Mouse (Mus musculus) midbrain, embryonic 12.5 days (tissue): ENCODE results near the gene Usp34. TPM values are rescaled to one million over a fixed set of nuclear protein-coding genes. Genes with fewer than 3 reads are reported as not detected.
"Not testable (repeated sequence)": the region's sequence is repeated elsewhere in the genome, so short reads cannot be mapped to it uniquely, and the experiment has no call there.

Source experiments
- ATAC-seq: fragments of 200-750 bp; cut with Nextera tagmentation; 2 replicates; pipeline ENCODE4 v1.8.0; 2017; ENCODE audit warnings: low read depth, moderate TSS enrichment, moderate library complexity; ENCODE audit not compliant: low FRiP score
- H3K27ac ChIP-seq: fragments of 300-500 bp; sonication (generic); replicated peaks from 2 replicates; pipeline ENCODE4 v1.5.1; 2016; ENCODE audit warnings: mild to moderate bottlenecking
- H3K27me3 ChIP-seq: fragments of 300-500 bp; sonication (generic); 2 replicates; pipeline ENCODE4 v1.6.1; 2016; ENCODE audit warnings: mild to moderate bottlenecking
- H3K36me3 ChIP-seq: fragments of 300-500 bp; sonication (generic); 2 replicates; pipeline ENCODE4 v1.6.1; 2016
- H3K4me1 ChIP-seq: fragments of 300-500 bp; sonication (generic); 2 replicates; pipeline ENCODE4 v1.6.1; 2016
- H3K4me2 ChIP-seq: fragments of 300-500 bp; sonication (generic); replicated peaks from 2 replicates; pipeline ENCODE4 v1.6.1; 2016; ENCODE audit warnings: mild to moderate bottlenecking, moderate library complexity
- H3K4me3 ChIP-seq: fragments of 300-500 bp; sonication (generic); 2 replicates; pipeline ENCODE4 v1.5.1; 2016; ENCODE audit warnings: mild to moderate bottlenecking
- H3K9ac ChIP-seq: fragments of 300-500 bp; sonication (generic); replicated peaks from 2 replicates; pipeline ENCODE4 v1.6.1; 2016; ENCODE audit warnings: mild to moderate bottlenecking, moderate library complexity
- H3K9me3 ChIP-seq: fragments of 300-500 bp; sonication (generic); 2 replicates; pipeline ENCODE4 v1.6.1; 2016; ENCODE audit warnings: mild to moderate bottlenecking
- WGBS: fragments of 180-500 bp; shearing (Covaris S2); methylation state at CpG from one replicate; pipeline ENCODE4 v1.1.7; 2016; 5-methylcytosine and 5-hydroxymethylcytosine counted together
- polyA plus RNA-seq: library from polyadenylated mRNA; unstranded; fragments of >200 nt; fragmentation: Nextera tagmentation; extraction: Ambion mirVana; gene quantifications from 2 replicates; pipeline ENCODE4 v1.2.1, GENCODE M21; 2016

The Usp34 gene
- polyA plus RNA-seq, 1 experiment from 2014 or later = 36.5 TPM

DNA sequence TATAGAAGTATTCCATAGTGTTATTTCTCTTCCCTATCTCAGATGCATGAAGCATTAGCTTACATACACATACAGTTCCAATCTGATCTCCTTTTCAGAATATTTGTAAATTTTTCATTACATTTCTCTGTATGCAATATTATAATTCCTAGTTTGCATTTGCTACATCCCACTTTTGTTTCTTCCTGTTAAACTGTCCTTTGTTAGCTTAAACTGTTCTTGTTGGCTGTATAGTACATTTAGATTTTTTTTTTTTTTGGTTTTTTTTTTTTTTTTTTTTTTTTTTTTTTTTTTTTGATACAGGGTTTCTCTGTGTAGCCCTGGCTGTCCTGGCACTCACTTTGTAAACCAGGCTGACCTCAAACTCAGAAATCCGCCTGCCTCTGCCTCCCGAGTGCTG is 159.2 kb downstream of the Usp34 start:
- ATAC-seq = not testable (repeated sequence)

DNA sequence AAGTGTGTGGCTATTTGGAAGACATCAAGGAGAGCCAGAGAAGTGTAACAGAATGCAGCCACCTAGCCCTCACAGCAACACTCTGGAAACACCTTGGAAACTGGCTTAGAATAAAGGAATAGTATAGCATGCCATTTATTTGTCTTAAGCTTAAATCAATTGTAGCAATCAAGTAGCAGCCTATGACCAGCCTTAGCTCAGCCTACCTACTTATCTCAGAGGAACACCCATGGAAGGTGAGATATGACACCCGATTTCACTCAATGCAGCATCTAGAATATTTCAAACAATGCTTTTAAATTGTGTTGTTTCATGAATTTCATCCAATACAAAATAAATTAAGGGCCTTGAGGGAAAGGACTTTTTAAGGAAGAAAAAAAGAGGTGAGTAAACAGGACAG is 183.3 kb downstream of the Usp34 start:
- H3K9me3 ChIP-seq = no peaks in the 10 kb centered on the region
- no peak overlapping the region for H3K4me3 ChIP-seq
- H3K36me3 ChIP-seq = peaks cover 88% of the 10 kb centered on the region
- ATAC-seq = no peak
- no peak overlapping the region for H3K27ac ChIP-seq
- H3K9ac ChIP-seq = no peak overlapping the region
- no peak overlapping the region for H3K4me2 ChIP-seq
- 90% methylated on average over 1 of the region's 1 CpGs for WGBS
- peaks cover under 1% of the 10 kb centered on the region for H3K4me1 ChIP-seq
- H3K27me3 ChIP-seq = no peaks in the 10 kb centered on the region

More for the DNA sequence above, 159.2 kb downstream of the Usp34 start:
- H3K4me1 ChIP-seq, H3K4me2 ChIP-seq, H3K4me3 ChIP-seq, H3K27ac ChIP-seq, H3K27me3 ChIP-seq, H3K9ac ChIP-seq, H3K9me3 ChIP-seq: not testable (repeated sequence)
- WGBS = 97% methylated on average over 2 of the region's 2 CpGs
- H3K36me3 ChIP-seq = peaks cover 40% of the 10 kb centered on the region

DNA sequence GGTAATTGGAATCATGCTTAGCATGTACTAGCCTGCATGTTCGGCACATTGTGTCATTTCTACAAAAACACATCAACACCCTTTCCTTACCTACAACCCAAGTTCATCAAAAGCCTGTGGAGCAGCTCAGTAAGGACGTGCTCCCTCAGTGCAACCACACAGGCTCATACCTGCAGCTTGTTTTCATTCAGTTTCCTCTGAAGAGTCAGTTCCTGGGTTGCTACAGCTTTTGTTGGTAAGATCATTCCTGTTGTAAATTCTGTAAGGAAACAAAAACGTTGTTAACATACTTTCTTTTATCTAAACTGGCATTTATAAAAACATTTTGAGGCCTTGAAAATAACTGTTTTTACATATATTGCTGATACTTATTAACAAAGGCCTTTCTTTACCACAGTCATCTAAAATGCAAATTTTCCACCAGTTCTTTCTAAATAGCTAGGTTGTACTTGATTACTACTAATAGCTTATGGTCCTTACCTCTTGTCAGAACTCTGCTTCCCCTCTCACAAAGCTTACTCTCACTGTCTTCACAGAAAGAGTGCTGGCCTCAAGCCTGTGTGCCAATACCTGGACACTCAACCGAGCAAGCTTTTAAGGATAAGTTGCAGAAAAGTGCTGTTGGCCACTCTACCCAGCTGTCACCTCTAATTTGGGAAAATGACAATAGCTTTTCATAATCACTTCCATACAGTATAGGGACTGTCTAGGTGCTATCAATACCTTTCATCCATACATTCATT is 185.5 kb downstream of the Usp34 start:
- Histone ChIP-seq H3K9ac (no peak overlapping the region), H3K9me3 (no peaks in the 10 kb centered on the region), H3K27ac (no peak overlapping the region), H3K36me3 (peaks cover 90% of the 10 kb centered on the region), H3K4me1 (peaks cover 19% of the 10 kb centered on the region), H3K4me3 (no peak overlapping the region), H3K4me2 (no peak overlapping the region), H3K27me3 (no peaks in the 10 kb centered on the region)
- ATAC-seq = no peak
- 93% methylated on average over 4 of the region's 4 CpGs for WGBS

DNA sequence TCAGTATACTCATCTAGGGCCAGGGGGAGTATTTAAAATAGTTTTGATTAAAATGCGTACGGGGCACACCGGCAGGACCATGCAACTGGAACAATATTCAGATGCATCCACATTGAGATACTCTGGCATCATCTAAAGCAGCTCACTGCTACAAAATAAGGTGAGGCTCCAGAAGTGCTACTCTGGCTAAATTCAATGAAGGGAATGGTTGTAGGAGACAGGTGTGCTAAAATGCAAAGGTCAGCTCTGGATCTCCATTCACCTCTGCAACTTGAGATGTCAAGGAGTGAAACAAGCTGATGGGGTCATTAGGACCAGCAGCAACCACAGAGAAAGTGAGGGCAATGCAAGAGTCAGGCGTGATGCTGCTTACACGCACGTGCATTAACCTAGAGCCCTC is 188.5 kb downstream of the Usp34 start:
- H3K4me3 ChIP-seq = peak overlapping the region; percentile 1; the same call in 1 of the 2 replicates
- no peak overlapping the region for H3K27ac ChIP-seq
- peak overlapping the region; percentile 87 for H3K4me2 ChIP-seq
- 94% methylated on average over 6 of the region's 6 CpGs for WGBS
- peaks cover 22% of the 10 kb centered on the region for H3K4me1 ChIP-seq
- ATAC-seq = no peak
- H3K9ac ChIP-seq = no peak overlapping the region
- no peaks in the 10 kb centered on the region for H3K27me3 ChIP-seq
- no peaks in the 10 kb centered on the region for H3K9me3 ChIP-seq
- H3K36me3 ChIP-seq = peaks cover 60% of the 10 kb centered on the region

DNA sequence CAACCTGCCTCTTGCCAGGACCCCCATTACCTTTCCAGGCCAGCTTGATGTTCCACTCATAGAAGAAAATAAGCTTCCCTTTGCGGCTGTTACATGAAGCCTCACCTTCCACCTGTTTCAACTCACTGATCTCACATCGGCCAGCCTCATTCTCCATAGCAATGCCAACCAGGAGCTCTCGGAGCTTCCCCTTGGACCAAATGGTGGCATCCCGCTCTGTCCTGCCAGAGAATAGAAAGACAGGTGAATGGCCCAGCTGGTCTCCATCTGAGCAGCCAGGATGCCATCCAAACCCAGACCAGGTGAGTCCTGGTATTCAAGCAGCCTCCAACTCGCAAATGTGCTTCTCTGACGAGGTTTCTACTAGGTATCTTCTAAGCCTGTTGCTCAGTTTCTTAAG is 190.0 kb downstream of the Usp34 start:
- peaks cover 45% of the 10 kb centered on the region for H3K36me3 ChIP-seq
- no peaks in the 10 kb centered on the region for H3K27me3 ChIP-seq
- H3K4me2 ChIP-seq = peak overlapping the region; percentile 87
- peak overlapping the region; percentile 90 for H3K9ac ChIP-seq
- peak overlapping the region; percentile 81 for H3K4me3 ChIP-seq
- peaks cover 22% of the 10 kb centered on the region for H3K4me1 ChIP-seq
- H3K27ac ChIP-seq = peak overlapping the region; percentile 97; the same call in 1 of the 2 replicates
- no peak for ATAC-seq
- WGBS = 56% methylated on average over 6 of the region's 6 CpGs
- H3K9me3 ChIP-seq = no peaks in the 10 kb centered on the region

DNA sequence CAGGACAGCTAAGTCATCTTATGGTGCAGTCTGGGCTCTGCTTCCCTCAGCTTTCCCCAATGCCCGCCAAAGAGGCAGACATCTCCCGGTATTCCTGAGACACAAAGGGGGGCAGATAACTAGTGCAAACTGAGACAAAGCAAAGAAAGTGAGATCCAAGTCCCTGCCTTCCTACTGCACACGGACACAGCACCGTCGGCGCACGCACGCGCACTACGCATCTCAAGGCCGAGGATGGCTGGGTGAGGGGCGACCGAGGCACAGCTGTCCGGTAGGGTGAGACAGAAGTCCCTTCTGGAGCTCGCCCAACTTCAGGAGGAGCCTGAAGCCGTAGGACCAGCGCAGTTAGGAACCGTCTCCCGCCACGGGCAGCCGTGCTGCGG is 190.6 kb downstream of the Usp34 start:
- H3K4me2 ChIP-seq = peak overlapping the region; percentile 87
- peak overlapping the region; percentile 90 for H3K9ac ChIP-seq
- H3K27me3 ChIP-seq = no peaks in the 10 kb centered on the region
- H3K27ac ChIP-seq = peak overlapping the region; percentile 97
- peaks cover 39% of the 10 kb centered on the region for H3K36me3 ChIP-seq
- H3K9me3 ChIP-seq = no peaks in the 10 kb centered on the region
- ATAC-seq = peak; percentile 82
- H3K4me3 ChIP-seq = peak overlapping the region; percentile 81
- peaks cover 22% of the 10 kb centered on the region for H3K4me1 ChIP-seq
- 0% methylated on average over 22 of the region's 22 CpGs for WGBS

DNA sequence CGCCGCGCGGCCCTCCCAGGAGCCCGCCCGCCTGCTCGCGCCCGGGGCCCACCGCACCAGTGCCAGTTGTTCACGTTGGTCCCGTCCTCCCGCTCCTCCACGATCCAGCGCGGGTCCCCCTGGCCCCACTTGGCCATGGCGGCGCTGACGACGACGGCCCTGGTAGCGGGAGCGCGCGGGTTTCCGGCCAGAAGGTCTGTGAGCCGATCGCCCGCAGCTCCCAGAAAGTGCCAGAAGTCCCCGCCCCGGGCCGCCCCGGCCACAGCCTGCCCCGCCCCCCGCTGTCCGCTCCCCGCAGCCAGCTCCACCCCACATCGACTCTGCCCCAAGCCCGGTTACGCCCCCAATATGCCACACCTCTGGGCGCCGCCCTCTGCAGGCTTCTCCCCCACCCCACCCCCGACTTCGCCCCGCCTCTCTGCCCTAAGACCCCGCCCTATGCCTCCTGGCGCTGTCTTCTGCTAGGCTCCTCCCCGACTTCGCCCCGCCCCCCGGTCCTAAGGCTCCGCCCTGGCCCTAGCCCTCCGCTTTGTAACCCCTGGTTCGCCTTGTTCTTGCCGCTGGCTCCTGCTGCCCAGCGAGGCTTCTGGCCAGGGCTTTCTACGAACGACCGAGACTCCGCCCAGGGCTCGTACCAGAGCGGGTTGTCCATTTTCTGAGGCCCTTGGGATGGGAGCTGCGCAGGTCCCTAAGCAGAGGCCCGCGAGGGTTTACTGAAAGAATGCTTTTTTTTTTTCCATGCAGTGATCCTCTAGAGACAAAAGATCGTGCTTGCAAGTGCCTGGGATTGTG is 191.2 kb downstream of the Usp34 start, which contains the start of gene Ahsa2:
TSS of gene Ahsa2 (minus strand) at position 313 of the 792 bp plus-strand sequence.
- Histone ChIP-seq H3K4me3 (peak within 1 kb of the TSS; percentile 81), H3K4me2 (peak within 1 kb of the TSS; percentile 87), H3K27me3 (no peaks in the 10 kb centered on the region), H3K4me1 (peaks cover 22% of the 10 kb centered on the region), H3K9me3 (no peaks in the 10 kb centered on the region), H3K36me3 (peaks cover 33% of the 10 kb centered on the region), H3K9ac (peak within 1 kb of the TSS; percentile 90), H3K27ac (peak within 1 kb of the TSS; percentile 97)
- ATAC-seq = peak; percentile 95
- under 1% methylated on average over 66 of the region's 66 CpGs for WGBS

DNA sequence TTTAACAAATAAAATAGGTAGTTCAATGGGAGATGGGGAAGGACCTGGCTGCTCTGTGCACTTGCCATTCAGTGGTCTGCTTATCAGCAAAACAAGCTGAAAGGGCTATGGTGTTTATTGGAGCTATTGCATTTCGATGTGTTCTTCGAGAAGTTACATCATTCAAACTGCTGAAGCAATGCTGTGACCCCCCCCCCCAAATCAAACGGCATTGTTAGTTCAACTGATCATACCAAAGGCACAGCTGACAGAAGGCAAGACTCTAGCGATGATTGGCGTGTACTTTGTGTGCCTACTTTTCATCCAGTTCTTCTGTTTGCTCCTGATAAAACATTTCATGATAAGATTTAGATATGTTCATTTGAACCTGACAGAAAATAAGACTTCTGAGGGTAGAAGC is 191.9 kb downstream of the Usp34 start:
- Histone ChIP-seq H3K9me3 (no peaks in the 10 kb centered on the region), H3K36me3 (peaks cover 26% of the 10 kb centered on the region), H3K27ac (peak overlapping the region; percentile 97), H3K27me3 (no peaks in the 10 kb centered on the region), H3K4me3 (peak overlapping the region; percentile 81), H3K4me2 (peak overlapping the region; percentile 87), H3K4me1 (peaks cover 22% of the 10 kb centered on the region), H3K9ac (peak overlapping the region; percentile 90)
- 55% methylated on average over 5 of the region's 5 CpGs for WGBS
- no peak; the same call in 1 of the 2 replicates for ATAC-seq

DNA sequence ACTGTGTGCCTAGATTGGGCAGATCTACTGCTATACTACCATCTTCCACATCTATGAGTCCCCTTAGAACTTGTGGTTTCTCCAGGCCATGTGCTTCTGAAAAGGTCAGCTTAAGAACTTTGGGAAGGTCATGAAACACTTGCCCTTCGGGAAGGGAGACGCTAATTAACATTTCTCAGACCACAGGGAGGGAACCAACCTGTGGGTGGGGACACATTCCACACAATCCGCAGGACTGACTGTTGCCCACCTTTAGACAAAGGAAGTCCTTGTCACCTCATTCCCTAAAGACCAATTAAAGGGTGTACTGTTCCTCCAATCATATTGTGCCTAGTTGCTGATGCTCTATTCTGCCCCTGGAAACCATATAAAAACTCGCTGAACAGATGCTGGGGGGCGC is 198.1 kb downstream of the Usp34 start:
- ATAC-seq, H3K4me1 ChIP-seq: not testable (repeated sequence)
- 87% methylated on average over 5 of the region's 5 CpGs for WGBS

DNA sequence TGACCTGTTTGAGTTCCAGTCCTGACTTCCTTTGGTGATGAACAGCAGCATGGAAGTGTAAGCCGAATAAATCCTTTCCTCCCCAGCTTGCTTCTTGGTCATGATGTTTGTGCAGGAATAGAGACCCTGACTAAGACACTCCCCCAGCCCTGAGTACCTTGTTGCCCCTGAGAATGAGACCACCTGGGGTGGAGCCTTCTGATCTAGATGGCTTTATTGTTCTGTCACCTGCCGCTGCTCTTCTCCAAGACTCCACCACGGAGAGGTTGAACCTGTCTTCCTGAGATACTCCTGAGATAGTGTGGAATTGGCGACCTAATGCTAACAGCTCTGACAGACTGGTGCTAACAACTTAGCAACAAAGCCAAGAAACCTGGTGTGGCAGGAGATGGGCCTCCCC is 208.1 kb downstream of the Usp34 start:
- 71% methylated on average over 4 of the region's 4 CpGs for WGBS
- H3K9me3 ChIP-seq, H3K27ac ChIP-seq, ATAC-seq, H3K4me2 ChIP-seq, H3K27me3 ChIP-seq, H3K4me3 ChIP-seq, H3K36me3 ChIP-seq, H3K9ac ChIP-seq: not testable (repeated sequence)
- peaks cover 10% of the 10 kb centered on the region; the same call in 1 of the 2 replicates for H3K4me1 ChIP-seq

More for the DNA sequence above, 198.1 kb downstream of the Usp34 start:
- H3K4me2 ChIP-seq, H3K4me3 ChIP-seq, H3K9ac ChIP-seq, H3K27me3 ChIP-seq, H3K36me3 ChIP-seq, H3K27ac ChIP-seq, H3K9me3 ChIP-seq: not testable (repeated sequence)

DNA sequence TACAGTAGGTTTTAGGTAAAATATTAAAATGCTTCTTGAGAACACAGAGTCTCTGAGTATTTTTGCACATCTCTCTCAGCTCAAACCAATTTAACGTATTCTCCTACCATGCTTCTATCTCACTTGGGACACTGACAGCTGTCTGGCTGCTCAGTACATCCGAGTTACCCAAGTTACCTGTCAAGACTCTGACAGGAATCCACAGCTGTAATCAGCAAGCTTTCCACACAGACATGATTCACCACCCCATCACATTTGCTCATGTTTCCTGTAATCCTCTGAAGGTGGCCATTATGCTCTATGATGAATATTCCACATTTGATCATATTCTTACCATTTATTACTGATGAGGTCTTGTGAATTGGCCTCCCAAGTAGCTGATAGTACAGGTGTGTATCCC is 208.6 kb downstream of the Usp34 start:
- H3K27ac ChIP-seq = no peak overlapping the region
- no peaks in the 10 kb centered on the region for H3K36me3 ChIP-seq
- peaks cover 10% of the 10 kb centered on the region; the same call in 1 of the 2 replicates for H3K4me1 ChIP-seq
- WGBS = 73% methylated on average over 2 of the region's 2 CpGs
- H3K4me2 ChIP-seq = no peak overlapping the region
- no peaks in the 10 kb centered on the region for H3K9me3 ChIP-seq
- H3K9ac ChIP-seq = no peak overlapping the region
- no peak overlapping the region for H3K4me3 ChIP-seq
- no peaks in the 10 kb centered on the region for H3K27me3 ChIP-seq
- ATAC-seq = no peak

DNA sequence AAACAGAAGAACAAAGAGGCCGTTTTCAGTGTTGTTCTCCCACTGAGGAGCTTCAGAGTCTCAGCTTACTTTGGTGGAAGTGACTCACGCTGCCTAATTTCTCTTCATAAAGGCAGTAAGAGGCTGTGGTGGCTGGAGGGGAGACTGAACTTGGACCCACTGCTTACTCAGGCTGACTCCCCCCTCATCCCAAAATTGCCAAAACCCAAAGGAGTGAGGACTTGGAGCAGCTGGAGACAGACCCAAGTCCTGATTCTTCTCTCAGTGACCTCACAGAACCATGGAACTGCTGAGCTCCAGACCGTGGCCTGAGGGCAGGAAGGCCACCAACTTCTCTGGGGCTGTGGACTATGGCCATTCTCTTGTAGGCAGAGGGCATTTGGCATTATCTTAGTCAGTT is 212.3 kb downstream of the Usp34 start:
- H3K4me1 ChIP-seq = no peaks in the 10 kb centered on the region; the same call in 1 of the 2 replicates
- no peak overlapping the region for H3K4me3 ChIP-seq
- H3K4me2 ChIP-seq = no peak overlapping the region
- H3K27ac ChIP-seq = no peak overlapping the region
- 76% methylated on average over 3 of the region's 3 CpGs for WGBS
- H3K27me3 ChIP-seq = no peaks in the 10 kb centered on the region
- no peaks in the 10 kb centered on the region for H3K9me3 ChIP-seq
- H3K36me3 ChIP-seq = no peaks in the 10 kb centered on the region
- no peak for ATAC-seq
- H3K9ac ChIP-seq = no peak overlapping the region
